Mouse (Mus musculus): Measurements from ENCODE around the gene Slit3.

Slit3 gene

DNA sequence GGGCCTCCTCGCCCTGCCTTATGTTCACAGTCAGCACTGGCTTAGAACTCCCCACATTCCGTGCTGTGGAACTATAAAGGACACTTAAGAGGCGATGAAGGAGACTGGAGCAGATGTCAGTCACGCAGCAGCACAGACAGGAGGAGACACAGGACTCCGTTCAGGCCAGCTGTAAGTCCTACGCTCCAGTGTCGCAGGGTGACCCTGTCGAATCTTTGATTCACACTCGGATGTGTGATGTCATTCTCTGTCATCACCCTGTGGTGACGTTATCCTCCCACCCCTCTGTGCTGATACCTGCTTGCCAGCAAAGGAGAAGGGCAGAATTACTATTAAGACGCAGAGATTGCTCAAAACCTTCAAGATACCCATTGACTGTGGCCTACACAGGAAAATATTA is 448.9 kb downstream of the Slit3 start:
- Histone ChIP-seq H3K27me3 (ENCODE audit: control insufficient read depth, insufficient read depth, low read length, poor library complexity, severe bottlenecking) (no peaks in the 10 kb centered on the region), H3K36me3 (ENCODE audit: control insufficient read depth, insufficient read depth, low read length, poor library complexity, severe bottlenecking) (no peaks in the 10 kb centered on the region)
- no peak for DNase-seq (ENCODE audit: low read depth, low spot score)

GRCm38 (mm10) chr11:35571910-35572309 is 450.9 kb downstream of the Slit3 start:
- no peak for DNase-seq (ENCODE audit: low read depth, low spot score)

DNA sequence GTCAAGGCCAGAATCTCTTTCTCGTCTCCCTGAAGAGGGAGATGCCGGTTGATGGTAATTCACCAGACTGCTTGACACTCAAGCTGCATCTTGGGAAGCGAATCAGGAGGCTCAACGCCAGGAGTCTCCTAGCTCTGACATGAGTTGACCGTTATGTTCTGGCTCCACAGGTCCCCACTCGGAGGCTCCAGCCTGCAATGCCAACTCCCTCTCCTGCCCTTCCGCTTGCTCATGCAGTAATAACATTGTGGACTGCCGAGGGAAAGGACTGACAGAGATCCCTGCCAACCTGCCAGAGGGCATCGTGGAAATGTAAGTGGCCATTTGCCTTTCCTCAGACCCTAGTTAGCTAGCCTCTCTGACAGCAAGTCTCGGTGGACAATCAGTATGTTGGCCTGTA is 457.8 kb downstream of the Slit3 start:
- Histone ChIP-seq H3K36me3 (ENCODE audit: control insufficient read depth, insufficient read depth, low read length, poor library complexity, severe bottlenecking) (no peaks in the 10 kb centered on the region), H3K27me3 (ENCODE audit: control insufficient read depth, insufficient read depth, low read length, poor library complexity, severe bottlenecking) (no peaks in the 10 kb centered on the region)
- no peak for DNase-seq (ENCODE audit: low read depth, low spot score)

More at GRCm38 (mm10) chr11:35571910-35572309, 450.9 kb downstream of the Slit3 start:
- Histone ChIP-seq H3K27me3 (ENCODE audit: control insufficient read depth, insufficient read depth, low read length, poor library complexity, severe bottlenecking) (no peaks in the 10 kb centered on the region), H3K36me3 (ENCODE audit: control insufficient read depth, insufficient read depth, low read length, poor library complexity, severe bottlenecking) (no peaks in the 10 kb centered on the region)

GRCm38 (mm10) chr11:35582591-35582990 is 461.6 kb downstream of the Slit3 start:
- Histone ChIP-seq H3K36me3 (ENCODE audit: control insufficient read depth, insufficient read depth, low read length, poor library complexity, severe bottlenecking) (no peaks in the 10 kb centered on the region), H3K27me3 (ENCODE audit: control insufficient read depth, insufficient read depth, low read length, poor library complexity, severe bottlenecking) (no peaks in the 10 kb centered on the region)
- DNase-seq (ENCODE audit: low read depth, low spot score) = no peak

- no peak for DNase-seq (ENCODE audit: low read depth, low spot score)
- Histone ChIP-seq H3K27me3 (ENCODE audit: control insufficient read depth, insufficient read depth, low read length, poor library complexity, severe bottlenecking) (no peaks in the 10 kb centered on the region), H3K36me3 (ENCODE audit: control insufficient read depth, insufficient read depth, low read length, poor library complexity, severe bottlenecking) (no peaks in the 10 kb centered on the region)
Observed at GRCm38 (mm10) chr11:35583633-35584032, 462.6 kb downstream of the Slit3 start.

DNA sequence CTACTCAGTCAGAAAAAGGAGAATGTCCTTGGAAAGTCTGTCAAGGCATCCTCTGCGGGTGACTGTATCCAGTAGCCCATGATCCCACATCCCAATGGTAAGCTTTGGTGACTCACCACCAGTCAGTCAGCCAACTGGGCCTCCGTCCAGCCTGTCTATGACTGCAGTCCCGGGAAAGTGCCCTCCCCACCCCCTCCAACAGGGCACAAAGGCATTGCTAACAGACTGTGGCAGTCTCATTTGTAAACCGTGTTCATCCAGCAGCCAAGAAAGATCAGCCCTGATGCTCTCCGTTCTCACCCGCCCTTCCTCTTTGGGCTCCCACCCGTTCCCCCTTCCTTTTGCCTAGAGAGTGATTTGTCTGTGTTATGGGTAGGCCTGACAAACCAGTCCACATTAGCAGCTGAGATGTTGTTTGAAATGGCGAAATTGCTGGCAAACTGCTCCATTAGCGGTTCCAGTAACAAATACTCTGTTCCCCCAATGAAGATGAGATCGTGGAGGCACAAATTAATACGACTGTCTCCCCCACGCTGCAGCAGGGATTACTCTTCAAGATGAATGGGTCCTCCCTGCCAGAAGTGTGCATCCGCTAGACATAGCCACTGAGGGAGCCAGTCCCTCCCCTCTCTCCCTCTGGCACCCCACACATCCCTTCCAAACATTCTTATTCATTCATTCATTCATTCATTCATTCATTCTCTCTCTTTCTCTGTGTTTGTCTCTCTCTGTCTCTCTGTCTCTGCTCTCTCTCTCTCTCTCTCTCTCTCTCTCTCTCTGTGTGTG is 466.3 kb downstream of the Slit3 start:
- no peaks in the 10 kb centered on the region for H3K27me3 ChIP-seq (ENCODE audit: control insufficient read depth, insufficient read depth, low read length, poor library complexity, severe bottlenecking)
- H3K36me3 ChIP-seq (ENCODE audit: control insufficient read depth, insufficient read depth, low read length, poor library complexity, severe bottlenecking) = no peaks in the 10 kb centered on the region
- DNase-seq (ENCODE audit: low read depth, low spot score) = no peak

DNA sequence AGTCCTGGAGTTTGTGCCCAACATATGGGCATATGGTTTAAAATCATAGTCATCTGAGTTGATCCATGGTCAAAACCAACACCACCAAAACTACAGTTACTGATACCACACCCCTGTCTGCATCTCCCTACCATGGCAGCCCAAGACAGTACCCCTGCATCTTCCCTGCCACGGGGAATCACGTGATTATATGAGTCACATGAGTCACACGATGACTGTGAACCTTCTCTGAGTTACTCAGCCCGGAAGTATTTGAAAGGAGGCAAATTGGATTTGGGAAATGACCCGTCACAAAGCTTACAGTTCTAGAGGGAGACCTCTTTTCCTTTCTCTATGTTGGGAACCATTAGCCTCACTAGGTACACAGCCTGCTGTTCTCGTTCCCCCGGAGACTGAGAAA is 468.9 kb downstream of the Slit3 start:
- H3K27me3 ChIP-seq (ENCODE audit: control insufficient read depth, insufficient read depth, low read length, poor library complexity, severe bottlenecking) = no peaks in the 10 kb centered on the region
- no peaks in the 10 kb centered on the region for H3K36me3 ChIP-seq (ENCODE audit: control insufficient read depth, insufficient read depth, low read length, poor library complexity, severe bottlenecking)
- DNase-seq (ENCODE audit: low read depth, low spot score) = no peak

- no peaks in the 10 kb centered on the region for H3K36me3 ChIP-seq (ENCODE audit: control insufficient read depth, insufficient read depth, low read length, poor library complexity, severe bottlenecking)
Observed at GRCm38 (mm10) chr11:35593146-35594034, 472.4 kb downstream of the Slit3 start.

GRCm38 (mm10) chr11:35596064-35596463 is 475.0 kb downstream of the Slit3 start:
- Histone ChIP-seq H3K27me3 (ENCODE audit: control insufficient read depth, insufficient read depth, low read length, poor library complexity, severe bottlenecking) (no peaks in the 10 kb centered on the region), H3K36me3 (ENCODE audit: control insufficient read depth, insufficient read depth, low read length, poor library complexity, severe bottlenecking) (no peaks in the 10 kb centered on the region)
- DNase-seq (ENCODE audit: low read depth, low spot score) = no peak

More at GRCm38 (mm10) chr11:35593146-35594034, 472.4 kb downstream of the Slit3 start:
- no peak for DNase-seq (ENCODE audit: low read depth, low spot score)
- H3K27me3 ChIP-seq (ENCODE audit: control insufficient read depth, insufficient read depth, low read length, poor library complexity, severe bottlenecking) = no peaks in the 10 kb centered on the region

- Histone ChIP-seq H3K27me3 (ENCODE audit: control insufficient read depth, insufficient read depth, low read length, poor library complexity, severe bottlenecking) (no peaks in the 10 kb centered on the region), H3K36me3 (ENCODE audit: control insufficient read depth, insufficient read depth, low read length, poor library complexity, severe bottlenecking) (no peaks in the 10 kb centered on the region)
- no peak for DNase-seq (ENCODE audit: low read depth, low spot score)
Observed at GRCm38 (mm10) chr11:35597882-35598281, 476.9 kb downstream of the Slit3 start.

GRCm38 (mm10) chr11:35598732-35599131 is 477.7 kb downstream of the Slit3 start:
- no peak for DNase-seq (ENCODE audit: low read depth, low spot score)
- Histone ChIP-seq H3K27me3 (ENCODE audit: control insufficient read depth, insufficient read depth, low read length, poor library complexity, severe bottlenecking) (no peaks in the 10 kb centered on the region), H3K36me3 (ENCODE audit: control insufficient read depth, insufficient read depth, low read length, poor library complexity, severe bottlenecking) (no peaks in the 10 kb centered on the region)

DNA sequence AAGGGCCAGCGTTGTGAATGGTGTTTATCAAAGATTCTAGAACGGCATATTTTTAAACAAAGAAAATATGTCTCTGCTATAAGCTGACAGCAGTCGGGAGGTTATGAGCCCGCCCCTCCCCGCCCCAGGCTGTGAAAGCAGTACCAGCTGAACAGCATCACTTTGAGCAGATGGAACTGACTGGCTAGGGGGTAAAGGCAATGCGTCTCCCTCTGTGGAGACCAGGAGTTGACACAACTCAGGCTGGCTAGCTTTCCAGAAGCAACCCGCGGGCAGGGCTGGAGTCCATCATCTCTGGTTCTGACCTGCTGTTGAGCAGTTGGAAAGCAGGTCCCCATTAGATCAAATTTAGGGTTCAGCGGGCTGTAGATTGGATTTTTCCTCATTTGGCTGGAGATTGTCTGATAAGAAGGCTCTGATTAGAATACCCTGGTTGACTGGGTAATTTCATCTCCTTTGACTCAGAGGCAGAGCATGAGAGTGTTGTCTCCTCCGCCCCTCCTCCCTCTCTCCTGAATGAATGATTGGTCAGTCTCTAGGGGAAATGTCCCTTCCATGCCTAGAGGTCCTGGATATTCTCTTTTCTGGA is 480.7 kb downstream of the Slit3 start:
- Histone ChIP-seq H3K36me3 (ENCODE audit: control insufficient read depth, insufficient read depth, low read length, poor library complexity, severe bottlenecking) (no peaks in the 10 kb centered on the region), H3K27me3 (ENCODE audit: control insufficient read depth, insufficient read depth, low read length, poor library complexity, severe bottlenecking) (no peaks in the 10 kb centered on the region)
- no peak for DNase-seq (ENCODE audit: low read depth, low spot score)

DNA sequence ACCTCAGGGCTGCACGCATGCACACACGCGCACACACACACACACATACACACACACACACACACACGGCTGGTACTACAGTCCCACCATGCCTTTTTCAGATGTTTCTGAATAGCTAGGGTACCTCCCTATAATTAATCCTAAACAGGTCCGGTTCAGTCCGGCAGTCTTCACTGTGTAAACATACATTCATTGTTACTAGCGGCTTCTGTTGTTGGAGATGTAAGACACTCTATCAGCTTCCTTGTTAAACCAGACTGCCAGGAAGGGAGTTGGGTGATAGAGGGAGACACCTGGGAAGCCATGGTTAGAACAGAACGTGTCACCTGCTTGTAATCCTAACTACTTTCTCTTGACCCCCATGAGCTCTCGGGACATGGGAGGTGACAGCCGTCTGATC is 481.6 kb downstream of the Slit3 start:
- DNase-seq (ENCODE audit: low read depth, low spot score) = no peak
- no peaks in the 10 kb centered on the region for H3K27me3 ChIP-seq (ENCODE audit: control insufficient read depth, insufficient read depth, low read length, poor library complexity, severe bottlenecking)
- no peaks in the 10 kb centered on the region for H3K36me3 ChIP-seq (ENCODE audit: control insufficient read depth, insufficient read depth, low read length, poor library complexity, severe bottlenecking)

DNA sequence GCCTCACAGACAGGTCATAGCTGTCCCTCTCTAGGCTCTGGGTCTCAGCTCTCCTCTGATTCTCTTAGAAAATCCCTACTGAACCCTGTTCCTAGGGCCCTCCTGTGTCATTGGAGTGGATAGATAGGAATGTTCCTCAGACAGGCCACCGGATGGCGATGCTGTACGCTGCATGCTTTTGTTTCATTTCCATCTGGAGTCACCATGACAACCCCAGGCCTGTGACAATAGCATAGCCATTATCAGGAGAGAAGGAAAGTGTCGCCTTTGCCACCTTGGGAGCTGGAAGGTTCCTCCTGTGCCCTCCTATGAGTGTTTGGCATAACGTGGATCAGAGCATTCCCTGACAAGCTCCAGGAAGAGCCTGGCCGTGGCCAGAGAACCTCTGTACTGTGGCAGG is 482.9 kb downstream of the Slit3 start:
- no peaks in the 10 kb centered on the region for H3K36me3 ChIP-seq (ENCODE audit: control insufficient read depth, insufficient read depth, low read length, poor library complexity, severe bottlenecking)
- H3K27me3 ChIP-seq (ENCODE audit: control insufficient read depth, insufficient read depth, low read length, poor library complexity, severe bottlenecking) = no peaks in the 10 kb centered on the region
- DNase-seq (ENCODE audit: low read depth, low spot score) = no peak

Data from splenic B cell, adult 2 months (primary cell).